Mouse (Mus musculus): ENCODE measurements at regions not wholly inside any gene's neighbourhood (a gene's known extent, or its start where the extent isn't known, plus 50 kb on each side); places are given as distances from the start of the nearest gene placed in this dataset.

DNA sequence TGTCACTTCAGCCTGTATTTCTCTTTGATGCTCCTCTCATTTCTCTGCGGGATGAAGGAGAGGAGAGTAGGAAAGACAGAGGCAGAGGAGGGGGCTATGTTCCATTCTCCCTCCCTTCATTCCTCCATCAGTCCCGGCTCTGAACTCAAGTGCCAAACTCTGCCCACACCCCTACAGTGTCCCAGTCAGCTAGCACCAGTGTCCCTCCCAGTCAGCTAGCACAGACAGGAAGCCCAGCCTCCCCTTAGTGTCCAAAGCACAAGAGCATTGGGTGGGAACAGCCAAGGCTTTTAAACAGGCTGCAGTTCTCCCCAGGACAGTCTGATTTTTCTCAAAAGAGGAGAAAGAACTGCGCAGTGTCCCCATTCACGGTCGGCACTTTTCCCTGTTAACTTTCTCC, 76.3 kb downstream of the Tmem114 start:
- no peak for TF ChIP-seq CTCF (IDR thresholded peaks at IDR 0.05; ENCODE audit: borderline replicate concordance, insufficient read depth, low read depth, low read length)
- no peak for TF ChIP-seq POLR2A (IDR thresholded peaks at IDR 0.05; ENCODE audit: borderline replicate concordance, insufficient read depth, low read length)

Data from cerebellum, adult 2 months (tissue).